Mouse (Mus musculus) urinary bladder, postnatal 4 days (tissue): ENCODE results near the gene Irak4.
A peak's percentile ranks its signal among the peaks of the same experiment; 100 is the strongest.

Experiments used
- DNase-seq, 2 experiments: peaks; one replicate each; pipeline ENCODE4 v3.0.0; 2021 to 2022; ENCODE audit warnings: low spot score in 2 of 2

The Irak4 gene

DNA sequence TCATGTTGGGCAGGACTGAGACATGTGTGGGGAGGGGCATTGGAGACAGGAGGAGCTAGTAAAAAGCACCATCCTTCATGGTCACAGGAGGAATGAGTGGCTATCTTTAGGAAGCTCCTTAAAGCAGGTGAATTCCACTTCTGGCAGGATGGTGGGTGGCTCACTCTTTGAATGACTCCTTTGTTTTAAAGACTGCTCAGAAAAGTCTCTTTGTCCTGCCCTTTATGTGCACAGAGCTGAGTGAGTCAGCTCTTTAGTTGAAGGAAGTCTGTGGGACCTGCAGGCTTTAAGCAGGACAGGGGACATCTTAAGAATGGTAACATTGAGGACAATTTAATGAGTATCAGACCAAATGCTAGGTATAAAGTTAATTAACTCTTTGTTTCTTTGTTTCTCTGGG, 77.5 kb downstream of the Irak4 start:
- no peak for DNase-seq

DNA sequence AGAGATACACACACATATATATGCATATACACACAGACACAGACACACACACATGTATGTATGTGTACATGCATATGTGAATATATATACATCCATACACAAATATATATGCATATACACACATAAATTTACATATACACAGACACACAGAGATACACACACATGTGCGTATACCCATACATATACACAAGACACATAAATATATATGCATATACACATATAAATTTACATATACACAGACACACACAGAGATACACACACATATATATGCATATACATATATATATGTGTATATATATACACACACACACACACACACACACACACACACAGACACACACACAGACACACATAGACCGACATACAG, 85.0 kb downstream of the Irak4 start:
- DNase-seq, result no peak

DNA sequence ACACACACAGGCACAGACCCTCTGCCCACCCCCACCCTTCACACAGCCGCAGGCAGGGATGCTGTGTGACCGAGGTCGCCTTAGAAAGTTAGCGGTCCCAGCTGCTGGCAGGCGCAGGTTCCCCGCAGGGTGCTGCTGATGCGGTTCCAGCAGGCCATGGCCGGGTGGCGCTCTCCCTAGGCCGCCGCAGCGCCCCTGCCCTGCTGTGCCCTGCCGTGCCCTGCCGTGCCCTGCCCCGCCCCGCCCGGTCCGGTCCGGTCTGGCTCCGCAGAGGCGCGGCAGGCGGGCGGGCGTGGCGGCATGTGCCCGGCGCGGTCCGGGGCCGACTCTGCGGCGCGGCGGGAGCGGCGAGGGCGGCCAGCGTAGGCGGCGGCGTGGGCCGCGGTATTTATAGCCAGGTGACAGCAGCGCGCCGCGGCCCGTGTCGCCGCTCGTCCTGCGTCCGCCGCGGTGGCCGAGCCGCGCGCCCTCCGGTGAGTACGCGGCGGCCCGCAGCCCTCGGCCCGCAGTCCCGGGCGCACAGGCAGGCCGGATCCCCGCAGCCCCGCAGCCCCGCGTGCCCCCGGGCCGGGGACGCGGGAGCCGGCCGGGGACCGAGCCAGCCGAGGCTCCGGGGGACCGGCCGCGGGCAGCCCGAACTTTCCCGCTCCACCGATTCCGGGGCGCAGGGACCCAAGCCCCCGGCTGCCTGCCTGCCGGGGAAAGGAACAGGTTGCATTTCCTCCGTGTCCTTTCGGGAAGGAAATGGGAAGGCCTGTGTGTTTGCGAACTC, 85.6 kb downstream of the Irak4 start, which contains the start of gene Tmem117:
Gene Tmem117 (plus strand): TSS at position 403 of the 772 bp plus-strand sequence.
- peak in 1 of 2 experiments; percentile 40 for DNase-seq

DNA sequence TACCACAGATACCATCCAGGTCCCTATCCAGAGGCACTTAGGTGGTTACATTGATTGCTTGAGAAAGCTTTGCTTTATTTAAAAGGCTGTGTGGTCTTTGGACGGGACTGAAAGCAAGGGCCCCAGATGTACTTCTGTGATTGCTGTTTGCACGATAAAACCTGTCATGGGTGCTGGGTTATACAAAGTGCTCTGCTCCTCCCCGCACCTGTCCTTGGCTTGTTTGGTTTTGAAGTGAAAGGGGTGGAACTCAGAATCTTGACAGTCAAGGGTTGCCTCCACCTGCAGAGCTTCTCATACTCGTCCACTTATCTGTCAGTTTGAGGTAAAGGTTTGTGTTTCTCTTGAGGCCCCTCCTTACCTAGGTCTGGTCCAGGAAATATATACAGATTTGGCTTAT, 87.1 kb downstream of the Irak4 start:
- no peak for DNase-seq
